Mouse (Mus musculus): ENCODE data around the gene Pex16. TPM values are rescaled to one million over a fixed set of nuclear protein-coding genes. Genes with fewer than 3 reads are reported as not detected.

The Pex16 gene
- polyA plus RNA-seq, 1 experiment: 21.0 TPM

DNA sequence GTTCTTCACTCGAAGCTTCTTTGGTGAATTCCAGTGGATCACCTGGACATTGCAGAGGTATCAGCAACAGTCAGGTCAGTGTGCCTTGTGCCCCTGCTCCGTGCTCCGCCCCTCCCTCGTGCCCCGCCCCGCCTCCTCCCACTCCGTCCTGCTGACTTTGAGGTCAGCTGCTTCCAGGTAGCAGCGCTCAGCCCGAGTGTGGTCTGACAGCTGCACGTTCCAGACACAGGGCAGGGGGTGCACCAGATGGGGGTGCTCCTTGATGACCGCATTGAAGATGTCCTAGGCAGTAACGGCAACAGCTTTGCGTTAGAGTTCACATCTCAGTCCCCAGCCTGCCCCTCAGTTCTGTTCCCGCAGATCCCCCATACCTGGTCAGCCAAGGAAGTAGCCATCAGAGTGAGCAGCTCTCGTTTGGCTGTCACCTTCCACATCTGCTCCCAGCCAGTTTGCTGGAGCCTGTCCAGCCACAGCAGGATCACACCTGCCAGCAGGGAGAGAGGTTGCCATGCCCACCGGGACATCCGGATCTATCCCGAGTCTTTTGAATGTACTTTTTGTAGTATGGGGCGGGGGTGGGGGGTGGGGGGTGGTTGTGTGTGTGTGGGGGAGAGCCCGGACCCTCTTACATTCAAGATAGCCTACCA lies 7.0 kb upstream of the Pex16 start:
- Histone ChIP-seq H3K36me3 (ENCODE audit: control insufficient read depth, insufficient read depth) (no peaks in the 10 kb centered on the region), H3K27me3 (ENCODE audit: control insufficient read depth, insufficient read depth, insufficient read length) (peaks cover 12% of the 10 kb centered on the region), H3K79me2 (ENCODE audit: control insufficient read depth, insufficient read depth) (no peaks in the 10 kb centered on the region), H3K4me3 (ENCODE audit: insufficient read depth, poor library complexity, severe bottlenecking) (no peak overlapping the region), H3K79me3 (ENCODE audit: low read depth) (no peaks in the 10 kb centered on the region), H3ac (ENCODE audit: control insufficient read depth, insufficient read length, low read depth) (no peak overlapping the region)
- TF ChIP-seq MYOD1 (IDR thresholded peaks at IDR 0.05; ENCODE audit: control insufficient read depth, insufficient read length, low read depth) (no peak), CTCF (IDR thresholded peaks at IDR 0.05; ENCODE audit: control insufficient read depth, insufficient read depth, insufficient read length) (no peak), MAX (IDR thresholded peaks at IDR 0.05) (no peak), USF1 (IDR thresholded peaks at IDR 0.05; ENCODE audit: low read depth) (no peak), FOSL1 (IDR thresholded peaks at IDR 0.05; ENCODE audit: insufficient read depth, low read length, poor library complexity, severe bottlenecking) (no peak), CEBPB (IDR thresholded peaks at IDR 0.05; ENCODE audit: low read depth) (no peak), MYOG (IDR thresholded peaks at IDR 0.05; ENCODE audit: control insufficient read depth, extremely low read depth, insufficient read length) (no peak)

- Histone ChIP-seq H3K4me3 (ENCODE audit: insufficient read depth, poor library complexity, severe bottlenecking) (no peak overlapping the region), H3K27me3 (ENCODE audit: control insufficient read depth, insufficient read depth, insufficient read length) (peaks cover 12% of the 10 kb centered on the region), H3K79me2 (ENCODE audit: control insufficient read depth, insufficient read depth) (peaks cover 1% of the 10 kb centered on the region), H3K36me3 (ENCODE audit: control insufficient read depth, insufficient read depth) (no peaks in the 10 kb centered on the region), H3ac (ENCODE audit: control insufficient read depth, insufficient read length, low read depth) (no peak overlapping the region), H3K79me3 (ENCODE audit: low read depth) (no peaks in the 10 kb centered on the region)
- no peak for TF ChIP-seq CEBPB (IDR thresholded peaks at IDR 0.05; ENCODE audit: low read depth)
- TF ChIP-seq CTCF (IDR thresholded peaks at IDR 0.05; ENCODE audit: control insufficient read depth, insufficient read depth, insufficient read length): no peak
- TF ChIP-seq MYOD1 (IDR thresholded peaks at IDR 0.05; ENCODE audit: control insufficient read depth, insufficient read length, low read depth): no peak
- no peak for TF ChIP-seq MYOG (IDR thresholded peaks at IDR 0.05; ENCODE audit: control insufficient read depth, extremely low read depth, insufficient read length)
- TF ChIP-seq FOSL1 (IDR thresholded peaks at IDR 0.05; ENCODE audit: insufficient read depth, low read length, poor library complexity, severe bottlenecking): no peak
- TF ChIP-seq MAX (IDR thresholded peaks at IDR 0.05): no peak
- TF ChIP-seq USF1 (IDR thresholded peaks at IDR 0.05; ENCODE audit: low read depth): no peak
Measured at GRCm38 (mm10) chr2:92370375-92370774, 4.1 kb upstream of the Pex16 start.

GRCm38 (mm10) chr2:92370821-92371805 lies 3.4 kb upstream of the Pex16 start:
- no peaks in the 10 kb centered on the region for H3K36me3 ChIP-seq (ENCODE audit: control insufficient read depth, insufficient read depth)
- peak overlapping the region; percentile 15 for H3ac ChIP-seq (ENCODE audit: control insufficient read depth, insufficient read length, low read depth)
- peaks cover 8% of the 10 kb centered on the region for H3K79me2 ChIP-seq (ENCODE audit: control insufficient read depth, insufficient read depth)
- TF ChIP-seq MAX (IDR thresholded peaks at IDR 0.05) (no peak), MYOD1 (IDR thresholded peaks at IDR 0.05; ENCODE audit: control insufficient read depth, insufficient read length, low read depth) (no peak), CTCF (IDR thresholded peaks at IDR 0.05; ENCODE audit: control insufficient read depth, insufficient read depth, insufficient read length) (no peak), MYOG (IDR thresholded peaks at IDR 0.05; ENCODE audit: control insufficient read depth, extremely low read depth, insufficient read length) (no peak), USF1 (IDR thresholded peaks at IDR 0.05; ENCODE audit: low read depth) (no peak), FOSL1 (IDR thresholded peaks at IDR 0.05; ENCODE audit: insufficient read depth, low read length, poor library complexity, severe bottlenecking) (no peak), CEBPB (IDR thresholded peaks at IDR 0.05; ENCODE audit: low read depth) (no peak)
- H3K4me3 ChIP-seq (ENCODE audit: insufficient read depth, poor library complexity, severe bottlenecking): no peak overlapping the region
- H3K79me3 ChIP-seq (ENCODE audit: low read depth): peaks cover 1% of the 10 kb centered on the region
- H3K27me3 ChIP-seq (ENCODE audit: control insufficient read depth, insufficient read depth, insufficient read length): peaks cover 12% of the 10 kb centered on the region

DNA sequence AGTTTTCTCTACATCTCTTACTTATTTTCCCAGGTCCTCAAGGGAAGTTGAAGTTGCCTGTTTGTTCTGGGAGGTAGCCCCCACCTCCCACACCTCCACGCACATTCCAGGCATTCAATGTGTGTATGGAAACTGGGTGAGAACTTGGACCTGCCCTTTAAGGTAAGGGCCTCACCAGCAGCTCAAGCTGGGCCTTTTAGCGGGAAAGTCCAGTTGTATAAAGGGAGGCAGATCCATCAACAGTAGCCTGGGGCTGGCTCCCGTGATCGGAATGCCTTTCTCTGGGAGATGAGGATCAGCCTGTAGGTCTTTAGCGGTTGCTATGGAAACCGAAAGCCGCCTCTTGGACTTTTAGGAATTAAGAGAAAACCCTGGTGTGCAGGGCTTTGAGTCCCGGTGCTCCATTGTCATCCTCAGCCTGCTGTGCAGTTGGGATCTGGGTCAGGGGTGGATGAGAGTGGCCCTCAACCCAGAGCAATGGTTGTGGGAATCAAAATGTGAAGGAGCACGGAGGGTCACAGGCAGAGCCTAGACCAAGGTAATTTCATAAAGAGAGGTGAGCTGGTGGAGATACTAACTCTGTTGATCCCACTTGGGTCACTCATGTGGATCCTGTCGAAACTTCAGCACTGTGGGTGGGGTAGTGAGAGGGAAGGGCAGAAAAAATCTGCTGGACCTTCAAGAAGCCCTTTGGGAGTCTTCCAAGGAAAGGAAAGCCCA lies 2.3 kb upstream of the Pex16 start:
- Histone ChIP-seq H3K27me3 (ENCODE audit: control insufficient read depth, insufficient read depth, insufficient read length) (peaks cover 12% of the 10 kb centered on the region), H3K36me3 (ENCODE audit: control insufficient read depth, insufficient read depth) (no peaks in the 10 kb centered on the region), H3ac (ENCODE audit: control insufficient read depth, insufficient read length, low read depth) (no peak overlapping the region), H3K79me3 (ENCODE audit: low read depth) (peaks cover 2% of the 10 kb centered on the region), H3K79me2 (ENCODE audit: control insufficient read depth, insufficient read depth) (peaks cover 17% of the 10 kb centered on the region), H3K4me3 (ENCODE audit: insufficient read depth, poor library complexity, severe bottlenecking) (no peak overlapping the region)
- TF ChIP-seq MYOD1 (IDR thresholded peaks at IDR 0.05; ENCODE audit: control insufficient read depth, insufficient read length, low read depth): no peak
- no peak for TF ChIP-seq MYOG (IDR thresholded peaks at IDR 0.05; ENCODE audit: control insufficient read depth, extremely low read depth, insufficient read length)
- no peak for TF ChIP-seq MAX (IDR thresholded peaks at IDR 0.05)
- no peak for TF ChIP-seq CTCF (IDR thresholded peaks at IDR 0.05; ENCODE audit: control insufficient read depth, insufficient read depth, insufficient read length)
- TF ChIP-seq USF1 (IDR thresholded peaks at IDR 0.05; ENCODE audit: low read depth): no peak
- no peak for TF ChIP-seq CEBPB (IDR thresholded peaks at IDR 0.05; ENCODE audit: low read depth)
- no peak for TF ChIP-seq FOSL1 (IDR thresholded peaks at IDR 0.05; ENCODE audit: insufficient read depth, low read length, poor library complexity, severe bottlenecking)

All from C2C12 (cell line).